Mouse (Mus musculus) left cerebral cortex, adult 9 months (tissue): ENCODE measurements around the gene Atf6.
A peak's percentile ranks its signal among the peaks of the same experiment; 100 is the strongest.

Experiments
- DNase-seq, 2 experiments: peaks; one replicate each; pipeline ENCODE4 v3.0.0; 2022; ENCODE audit warnings: low spot score in 2 of 2

The Atf6 gene

GRCm38 (mm10) chr1:170884390-170884789 is 16.8 kb upstream of the Atf6 start:
- no peak for DNase-seq

DNA sequence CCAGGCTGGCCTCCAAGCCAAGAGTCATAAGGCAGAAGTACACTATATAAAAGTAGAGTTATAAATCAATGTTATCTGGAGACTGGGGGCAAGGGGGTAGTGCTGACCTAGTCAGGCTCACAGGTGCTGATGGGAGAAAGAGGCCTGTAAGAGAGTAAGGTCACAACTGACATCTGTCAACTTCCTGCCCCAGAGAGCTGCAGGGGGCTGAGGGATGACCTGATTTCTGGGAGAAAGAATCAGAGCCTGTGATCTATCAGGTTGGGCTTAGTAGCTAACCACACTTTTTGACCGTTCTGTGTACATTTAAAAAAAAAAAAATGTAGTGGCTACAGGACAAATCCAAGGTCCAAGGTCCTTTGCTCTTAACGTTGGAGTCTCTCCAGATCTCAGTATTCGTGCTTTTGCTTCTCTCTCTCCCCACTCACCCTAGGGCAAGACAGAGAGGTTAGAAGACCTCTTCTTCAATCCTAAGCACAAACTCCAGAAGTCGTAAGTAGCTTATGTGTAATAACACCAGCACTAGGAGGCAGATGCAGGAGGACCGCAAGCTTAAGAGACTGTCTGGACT is 15.4 kb upstream of the Atf6 start:
- no peak for DNase-seq

DNA sequence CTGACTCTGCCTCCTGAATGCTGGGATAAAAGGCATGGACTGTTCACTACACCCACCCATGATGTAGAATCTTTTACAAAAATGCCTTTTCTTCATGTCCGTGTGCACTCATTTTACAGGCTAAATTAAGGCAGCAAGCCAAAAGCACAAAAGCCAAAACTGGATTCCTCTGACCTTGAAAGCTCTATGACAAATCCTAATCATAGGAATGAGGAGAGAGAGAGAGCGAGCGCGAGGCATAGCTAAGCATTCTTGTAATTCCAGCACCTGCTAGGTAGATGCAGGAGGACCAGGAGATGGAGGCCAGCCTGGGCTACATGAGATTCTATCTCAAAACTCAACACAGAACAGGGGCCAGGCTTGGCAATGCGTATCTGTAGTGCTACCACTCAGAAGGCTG is 9.3 kb upstream of the Atf6 start:
- no peak for DNase-seq

DNA sequence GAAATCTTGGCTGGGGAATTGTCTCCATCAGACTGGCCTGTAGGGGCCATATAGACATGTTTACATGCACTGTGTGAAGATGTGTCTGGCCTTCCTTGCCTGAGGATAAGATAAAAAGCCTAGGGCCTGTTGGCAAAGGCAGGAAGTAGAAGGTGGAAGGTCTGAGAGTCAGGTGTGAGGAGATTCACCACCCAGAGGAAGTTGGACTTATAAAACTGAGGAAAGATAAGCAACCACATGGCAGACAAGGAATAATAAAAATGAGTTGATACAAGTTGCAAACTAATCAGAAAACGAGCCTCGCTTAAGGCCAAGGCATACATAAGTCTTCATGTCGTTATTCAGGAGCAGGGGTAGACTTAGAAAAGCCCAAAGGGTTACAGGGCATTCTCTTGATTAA is 8.1 kb upstream of the Atf6 start:
- no peak for DNase-seq

DNA sequence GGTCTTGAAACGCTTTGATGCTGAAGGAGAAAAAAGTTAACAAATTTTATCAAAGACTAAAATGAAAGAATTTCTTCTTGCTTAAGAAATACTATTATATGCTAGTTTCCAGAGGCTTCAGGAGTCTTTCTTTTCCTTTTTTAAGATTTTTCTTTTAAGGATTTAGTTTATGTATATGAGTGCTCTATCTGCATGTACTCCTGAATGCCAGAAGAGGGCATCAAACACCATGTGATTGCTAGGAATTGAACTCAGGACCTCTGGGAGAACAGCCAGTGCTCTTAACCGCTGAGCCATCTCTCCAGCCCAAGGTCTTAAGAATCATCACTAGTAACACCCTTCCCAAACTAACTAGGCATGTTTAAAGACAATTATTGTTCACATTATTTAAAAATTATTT is 4.4 kb upstream of the Atf6 start:
- no peak for DNase-seq

GRCm38 (mm10) chr1:170871402-170871801 is 3.8 kb upstream of the Atf6 start:
- DNase-seq: no peak

DNA sequence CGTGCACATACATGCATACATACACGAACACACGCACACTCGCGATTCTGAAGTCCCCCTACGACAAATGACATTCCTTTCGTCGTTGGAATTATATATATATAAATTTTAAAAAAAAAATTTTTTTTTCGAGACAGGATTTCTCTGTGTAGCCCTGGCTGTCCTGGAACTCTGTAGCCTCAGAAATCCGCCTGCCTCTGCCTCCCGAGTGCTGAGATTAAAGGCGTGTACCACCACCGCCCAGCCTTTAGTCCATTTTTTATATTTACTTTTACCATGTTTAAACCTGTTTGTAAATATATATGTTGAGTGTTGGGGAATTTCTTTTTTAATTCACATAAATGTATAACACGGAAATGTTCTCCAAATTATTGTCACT is 1.3 kb upstream of the Atf6 start:
- DNase-seq: no peak

DNA sequence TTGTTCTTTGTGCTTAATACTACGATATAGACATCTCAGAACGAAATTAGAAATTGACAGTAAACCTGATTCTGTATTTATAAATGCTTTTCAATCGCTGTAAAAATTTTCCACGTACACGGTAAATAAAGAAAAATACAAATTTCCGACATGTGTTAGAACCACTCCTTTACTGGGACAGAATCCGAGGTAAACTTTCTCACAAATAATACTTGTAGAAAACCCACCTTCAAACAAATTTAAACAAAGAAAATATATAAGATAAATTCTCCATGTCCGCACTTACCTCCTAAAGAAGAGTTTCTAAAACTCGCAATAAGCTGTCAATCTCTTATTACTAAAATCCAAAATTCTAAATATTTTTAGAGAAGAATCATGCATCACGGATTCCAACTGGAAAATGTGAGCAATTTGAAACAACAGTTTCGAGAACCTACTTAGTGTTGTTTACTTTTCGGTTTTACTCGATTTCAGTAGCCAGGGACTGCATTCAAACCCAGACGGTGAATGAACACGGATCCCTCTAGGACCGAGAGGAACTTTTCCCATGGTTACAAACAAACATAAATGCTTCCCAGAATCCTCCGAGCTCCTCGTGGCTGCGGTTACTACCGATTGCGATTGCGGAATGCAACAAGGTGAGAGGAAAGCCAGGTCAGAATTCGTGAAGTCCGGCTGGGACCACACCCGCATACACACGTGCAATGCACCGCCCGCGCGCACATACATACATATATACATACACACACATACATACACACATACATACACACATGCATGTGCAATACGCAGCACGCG is 735 bp upstream of the Atf6 start:
- peak in 1 of 2 experiments; percentile 81 for DNase-seq

GRCm38 (mm10) chr1:170866992-170867690 is 430 bp downstream of the Atf6 start:
- DNase-seq: no peak

- no peak for DNase-seq
Measured at GRCm38 (mm10) chr1:170865406-170865805, 2.2 kb downstream of the Atf6 start.

DNA sequence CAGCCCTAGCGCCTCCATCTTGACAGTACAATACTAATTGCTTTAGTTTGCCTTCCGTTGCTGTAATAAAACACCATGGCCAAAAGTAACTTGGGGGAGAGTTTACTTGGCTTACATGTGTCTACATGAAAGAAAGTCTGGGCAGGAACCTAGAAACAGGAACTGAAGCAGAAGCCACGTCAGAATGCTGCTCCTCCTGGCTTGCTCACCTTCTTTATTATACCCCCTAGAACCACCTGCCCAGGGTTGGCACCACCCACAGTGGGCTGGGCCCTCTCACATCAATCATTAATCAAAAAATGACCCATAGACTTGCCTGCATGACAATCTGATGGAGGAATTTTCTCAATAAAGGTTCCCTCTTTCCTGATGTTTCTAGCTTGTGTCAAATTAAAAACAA is 2.8 kb downstream of the Atf6 start:
- no peak for DNase-seq

- DNase-seq: no peak
Measured at GRCm38 (mm10) chr1:170864234-170864633, 3.3 kb downstream of the Atf6 start.

GRCm38 (mm10) chr1:170863033-170863432 is 4.5 kb downstream of the Atf6 start:
- DNase-seq: no peak

GRCm38 (mm10) chr1:170862435-170862717 is 5.2 kb downstream of the Atf6 start:
- no peak for DNase-seq

- no peak for DNase-seq
Measured at GRCm38 (mm10) chr1:170861671-170862434, 5.7 kb downstream of the Atf6 start.

- DNase-seq: no peak
Measured at GRCm38 (mm10) chr1:170858872-170859271, 8.7 kb downstream of the Atf6 start.

DNA sequence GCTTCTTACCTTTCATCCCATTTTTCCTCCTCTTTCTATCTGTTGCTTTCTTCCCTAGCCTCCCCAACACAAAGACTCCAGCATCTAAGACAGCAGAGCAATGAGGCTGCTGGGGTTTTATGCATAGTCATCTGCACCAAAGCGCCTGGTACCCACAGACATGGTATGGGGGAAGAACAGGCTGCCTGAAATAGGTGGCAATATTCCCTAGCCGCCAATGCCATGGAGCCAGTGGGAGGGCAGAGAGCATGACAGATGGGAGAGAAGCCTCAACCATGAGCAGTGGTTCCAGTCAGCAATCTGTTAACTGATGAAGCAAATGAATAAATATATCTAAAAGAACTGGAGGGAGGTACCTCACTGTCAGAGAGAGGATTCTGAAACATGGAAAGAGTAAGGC is 10.2 kb downstream of the Atf6 start:
- DNase-seq: peak in 1 of 2 experiments; percentile 60

- no peak for DNase-seq
Measured at GRCm38 (mm10) chr1:170855056-170855760, 12.4 kb downstream of the Atf6 start.

DNA sequence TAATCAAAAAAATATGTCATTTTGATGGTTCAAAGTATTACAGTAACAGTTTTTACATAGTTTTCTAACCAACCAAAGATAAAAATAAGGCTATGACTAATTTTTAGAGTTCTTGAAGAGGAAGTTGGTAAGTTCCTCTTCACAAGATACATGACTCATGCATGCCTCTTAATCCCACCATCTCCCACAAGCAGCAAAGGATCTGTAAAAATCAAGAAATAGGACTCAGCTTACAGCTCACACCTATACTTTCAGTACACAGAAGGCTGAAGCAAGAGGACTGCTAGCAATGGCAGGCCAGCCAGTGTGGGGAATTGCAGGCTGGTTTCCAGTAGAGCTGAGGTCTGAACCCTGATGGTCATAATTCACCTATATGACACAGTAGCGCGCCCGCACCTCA is 14.0 kb downstream of the Atf6 start:
- DNase-seq: no peak

DNA sequence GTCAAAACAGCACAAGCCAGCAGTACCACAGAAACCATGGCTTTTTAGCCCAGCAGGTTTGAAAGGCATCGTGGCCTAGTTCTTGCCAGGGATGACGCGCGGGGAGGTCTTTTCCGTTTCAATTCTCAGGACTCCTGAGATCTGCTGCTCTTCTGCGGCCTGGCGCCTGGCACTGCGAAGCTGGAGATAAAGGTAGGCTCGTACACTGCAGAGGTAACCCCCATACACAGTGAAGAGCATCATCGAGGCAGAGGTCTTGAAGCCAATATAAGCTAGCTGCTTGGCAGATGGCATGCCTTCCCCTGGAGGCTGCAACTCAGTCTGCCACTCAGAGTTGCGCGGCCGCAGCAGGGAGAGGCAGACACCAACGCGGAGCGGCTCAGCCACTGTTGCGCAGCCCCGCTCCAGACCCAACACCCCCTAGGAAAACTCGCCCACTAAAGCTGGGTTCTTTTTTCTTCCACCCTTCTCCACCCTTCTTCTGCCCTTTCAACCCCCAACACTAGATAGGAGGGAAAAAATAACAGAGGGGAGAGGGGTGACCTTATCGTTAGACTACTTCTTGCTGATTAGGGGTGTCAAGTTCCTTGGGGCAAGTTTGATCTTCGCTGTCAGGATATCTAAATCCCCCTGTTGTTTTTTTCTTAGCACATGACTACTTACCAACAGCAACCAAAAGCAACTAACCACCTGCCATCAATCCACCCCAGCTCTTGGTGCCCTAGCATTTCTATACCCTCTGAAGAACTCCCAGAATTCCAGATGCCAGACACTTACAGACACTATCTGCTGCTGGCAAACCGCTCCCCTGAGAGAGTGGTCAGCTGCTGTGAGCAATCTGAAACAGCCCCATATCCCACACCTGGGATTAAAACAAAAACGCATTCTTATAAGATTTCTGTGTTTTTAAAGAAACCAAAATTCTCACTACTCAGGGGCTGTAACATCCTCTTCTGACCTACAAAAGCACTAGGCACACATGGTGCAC is 16.6 kb downstream of the Atf6 start:
- no peak for DNase-seq

- no peak for DNase-seq
Measured at GRCm38 (mm10) chr1:170850007-170850406, 17.6 kb downstream of the Atf6 start.
